Mouse (Mus musculus) heart, adult 2 months (tissue): ENCODE results near the gene Neurl1b. TPM values are rescaled to one million over a fixed set of nuclear protein-coding genes. Genes with fewer than 3 reads are reported as not detected.

Source experiments
- DNase-seq, 2 experiments: peaks; one replicate each; pipeline ENCODE4 v3.0.0; 2021
- H3K27ac ChIP-seq: fragments of 200-600 bp; 2 replicates; pipeline ENCODE4 v1.8.1; 2022
- H3K27me3 ChIP-seq: fragments of 200-500 bp; 2 replicates; pipeline ENCODE4 v1.6.1; 2012; ENCODE audit warnings: mild to moderate bottlenecking, low read length, inconsistent platforms, mixed read lengths; ENCODE audit not compliant: control insufficient read depth, insufficient read depth
- H3K36me3 ChIP-seq: fragments of 200-500 bp; 2 replicates; pipeline ENCODE4 v1.6.1; 2012; ENCODE audit warnings: low read length, inconsistent platforms; ENCODE audit not compliant: control insufficient read depth, insufficient read depth
- H3K4me1 ChIP-seq: fragments of 200-500 bp; 2 replicates; pipeline ENCODE4 v1.6.1; 2011; ENCODE audit warnings: low read length; ENCODE audit not compliant: control insufficient read depth, insufficient read depth
- H3K4me3 ChIP-seq: fragments of 200-600 bp; 2 replicates; pipeline ENCODE4 v1.8.1; 2022
- H3K79me2 ChIP-seq: fragments of 200-500 bp; replicated peaks from 2 replicates; pipeline ENCODE4 v1.6.1; 2012; ENCODE audit warnings: mild to moderate bottlenecking, inconsistent platforms, low read length, moderate library complexity, mixed read lengths; ENCODE audit not compliant: control insufficient read depth, insufficient read depth
- H3K9ac ChIP-seq: fragments of 200-500 bp; 2 replicates; pipeline ENCODE4 v1.6.1; 2012; ENCODE audit warnings: low read depth, mild to moderate bottlenecking, control low read depth, inconsistent platforms, low read length, mixed read lengths
- CTCF ChIP-seq: fragments of 200-600 bp; IDR thresholded peaks from 2 replicates; pipeline ENCODE4 v1.8.1; 2022; ENCODE audit warnings: antibody characterized with exemption, mild to moderate bottlenecking, moderate library complexity
- EP300 ChIP-seq: fragments of 200-500 bp; IDR thresholded peaks from 2 replicates; pipeline ENCODE4 v1.6.1; 2011; ENCODE audit warnings: low read depth, low read length, control low read depth; ENCODE audit not compliant: insufficient read depth
- POLR2A ChIP-seq: fragments of 200-500 bp; IDR thresholded peaks from 2 replicates; pipeline ENCODE4 v1.6.1; 2011; ENCODE audit warnings: mild to moderate bottlenecking, low read depth, low read length, control low read depth; ENCODE audit not compliant: insufficient read depth
- WGBS: fragments of 180-500 bp; shearing (Covaris S2); methylation state at CpG from one replicate; pipeline ENCODE4 v1.1.7; 2018; 5-methylcytosine and 5-hydroxymethylcytosine counted together
- intact Hi-C: fragments of 180-260 bp; cut with DNase I; formaldehyde crosslinking; loops from one replicate; pipeline ENCODE4 v1.15.1; 2025
- polyA plus RNA-seq: library from polyadenylated mRNA; depleted of rRNA; stranded (reverse); fragments of >200 nt; gene quantifications from 2 replicates; pipeline ENCODE4 v1.2.3, GENCODE M21; 2012
- total RNA-seq, 2 experiments: library from RNA; stranded (reverse); gene quantifications; 2 replicates each; pipeline ENCODE4 v1.2.3; 2021

The Neurl1b gene
- total and polyA plus RNA-seq, 3 experiments, result 3.9 to 5.0 (median 4.7) TPM

- Histone ChIP-seq H3K36me3 (no peaks in the 10 kb centered on the region), H3K4me3 (no peak overlapping the region), H3K9ac (no peak overlapping the region), H3K4me1 (peaks cover 5% of the 10 kb centered on the region), H3K79me2 (no peaks in the 10 kb centered on the region), H3K27me3 (no peaks in the 10 kb centered on the region), H3K27ac (peak overlapping the region; percentile 69)
- DNase-seq, result peak; percentile 66 to 71
- 21% methylated on average over 8 of the region's 8 CpGs for WGBS
- TF ChIP-seq CTCF (peak; percentile 86), EP300 (0 out of 2 replicates have a peak, but pooled peaks have one; percentile 7), POLR2A (no peak)
- intact Hi-C loops, result loop anchor here (1.0 kb wide), 1 partner anchor 137 kb away; no protein-coding TSS in a partner anchor
Observed at GRCm38 (mm10) chr17:26451651-26452295, 37.1 kb downstream of the Neurl1b start.

- Histone ChIP-seq H3K27ac (peak overlapping the region; percentile 69), H3K79me2 (no peaks in the 10 kb centered on the region), H3K27me3 (no peaks in the 10 kb centered on the region), H3K4me1 (peaks cover 5% of the 10 kb centered on the region), H3K4me3 (no peak overlapping the region), H3K36me3 (no peaks in the 10 kb centered on the region), H3K9ac (no peak overlapping the region)
- peak; percentile 68 to 74 for DNase-seq
- WGBS, result 56% methylated on average over 5 of the region's 5 CpGs
- intact Hi-C loops, result loop anchor here (1.0 kb wide), 1 partner anchor 138 kb away; no protein-coding TSS in a partner anchor
- no peak for TF ChIP-seq POLR2A
- TF ChIP-seq EP300, result 0 out of 2 replicates have a peak, but pooled peaks have one; percentile 49
- TF ChIP-seq CTCF, result peak; percentile 88
Observed at GRCm38 (mm10) chr17:26452371-26452972, 37.8 kb downstream of the Neurl1b start.

GRCm38 (mm10) chr17:26457506-26457905, 42.9 kb downstream of the Neurl1b start:
- Histone ChIP-seq H3K27ac (no peak overlapping the region), H3K9ac (no peak overlapping the region), H3K79me2 (no peaks in the 10 kb centered on the region), H3K27me3 (no peaks in the 10 kb centered on the region), H3K4me1 (peaks cover under 1% of the 10 kb centered on the region; the same call in 1 of the 2 replicates), H3K36me3 (no peaks in the 10 kb centered on the region), H3K4me3 (no peak overlapping the region)
- intact Hi-C loops, result no loop called here
- DNase-seq, result no peak
- no peak for TF ChIP-seq CTCF

- intact Hi-C loops, result no loop called here
- Histone ChIP-seq H3K27me3 (no peaks in the 10 kb centered on the region), H3K27ac (no peak overlapping the region), H3K79me2 (no peaks in the 10 kb centered on the region), H3K36me3 (no peaks in the 10 kb centered on the region), H3K4me3 (no peak overlapping the region), H3K4me1 (peaks cover 3% of the 10 kb centered on the region), H3K9ac (no peak overlapping the region)
- no peak for DNase-seq
- 81% methylated on average over 7 of the region's 7 CpGs for WGBS
- TF ChIP-seq CTCF, result no peak
- TF ChIP-seq EP300, result no peak
- no peak for TF ChIP-seq POLR2A
Observed at GRCm38 (mm10) chr17:26458049-26458448, 43.4 kb downstream of the Neurl1b start.

GRCm38 (mm10) chr17:26462634-26463170, 48.1 kb downstream of the Neurl1b start:
- Histone ChIP-seq H3K27me3 (no peaks in the 10 kb centered on the region), H3K79me2 (no peaks in the 10 kb centered on the region), H3K9ac (no peak overlapping the region), H3K4me3 (no peak overlapping the region), H3K27ac (peak overlapping the region; percentile 87), H3K4me1 (peaks cover 19% of the 10 kb centered on the region), H3K36me3 (no peaks in the 10 kb centered on the region)
- no peak for TF ChIP-seq CTCF
- peak; percentile 88 for TF ChIP-seq EP300
- intact Hi-C loops, result loop anchor here (1.0 to 5.0 kb wide), 2 partner anchors 176 to 425 kb away; no protein-coding TSS in a partner anchor
- WGBS, result 16% methylated on average over 12 of the region's 12 CpGs
- DNase-seq, result peak; percentile 73 to 85

GRCm38 (mm10) chr17:26463432-26463831, 48.8 kb downstream of the Neurl1b start:
- Histone ChIP-seq H3K27me3 (no peaks in the 10 kb centered on the region), H3K27ac (peak overlapping the region; percentile 87), H3K79me2 (no peaks in the 10 kb centered on the region), H3K4me3 (no peak overlapping the region), H3K36me3 (no peaks in the 10 kb centered on the region), H3K9ac (no peak overlapping the region; the same call in 1 of the 2 replicates), H3K4me1 (peaks cover 19% of the 10 kb centered on the region)
- TF ChIP-seq CTCF, result no peak
- TF ChIP-seq POLR2A, result no peak
- no peak for TF ChIP-seq EP300
- WGBS, result 91% methylated on average over 5 of the region's 5 CpGs
- intact Hi-C loops, result loop anchor here (5.0 kb wide), 1 partner anchor 424 kb away; no protein-coding TSS in a partner anchor
- DNase-seq, result no peak
